Mouse (Mus musculus) layer of hippocampus, postnatal 14 days (tissue): ENCODE results near the gene Gm6525. TPM values are rescaled to one million over a fixed set of nuclear protein-coding genes. Genes with fewer than 3 reads are reported as not detected.
A peak's percentile ranks its signal among the peaks of the same experiment; 100 is the strongest.

Experiments
- DNase-seq, 2 experiments: peaks; one replicate each; pipeline ENCODE4 v3.0.0; 2021 to 2022; ENCODE audit warnings: low spot score in 2 of 2, mixed read lengths in 1 of 2
- total RNA-seq, 2 experiments: library from RNA; stranded (reverse); gene quantifications; 2 replicates each; pipeline ENCODE4 v1.2.3; 2021

Gm6525 gene
- total RNA-seq, 2 experiments from 2014 or later = not detected

DNA sequence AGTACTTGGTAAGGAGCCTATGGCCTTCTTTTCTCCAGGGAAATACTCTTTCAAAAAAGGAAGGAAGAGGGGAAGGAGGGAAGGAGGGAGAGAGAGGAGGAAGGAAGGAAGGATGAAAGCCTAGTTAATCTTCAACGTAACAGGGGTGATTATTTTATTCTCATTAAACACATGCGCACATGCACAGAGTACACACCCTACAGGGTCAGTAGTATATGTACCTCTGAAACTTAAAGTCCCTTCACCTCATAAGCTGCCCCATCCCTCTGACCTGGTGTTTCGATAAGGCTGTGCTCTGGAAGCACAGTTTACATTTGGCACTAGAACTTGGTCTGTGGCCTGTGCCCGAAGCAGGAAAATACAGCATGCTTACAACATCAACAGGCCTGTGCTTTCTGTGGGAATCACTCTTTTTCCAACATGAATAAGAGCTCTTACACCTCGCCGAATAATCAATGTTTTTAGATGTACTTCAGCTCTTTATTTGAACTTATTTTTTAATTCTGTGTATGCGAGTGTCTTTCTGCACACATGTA lies 37.5 kb downstream of the Gm6525 start:
- DNase-seq = no peak

DNA sequence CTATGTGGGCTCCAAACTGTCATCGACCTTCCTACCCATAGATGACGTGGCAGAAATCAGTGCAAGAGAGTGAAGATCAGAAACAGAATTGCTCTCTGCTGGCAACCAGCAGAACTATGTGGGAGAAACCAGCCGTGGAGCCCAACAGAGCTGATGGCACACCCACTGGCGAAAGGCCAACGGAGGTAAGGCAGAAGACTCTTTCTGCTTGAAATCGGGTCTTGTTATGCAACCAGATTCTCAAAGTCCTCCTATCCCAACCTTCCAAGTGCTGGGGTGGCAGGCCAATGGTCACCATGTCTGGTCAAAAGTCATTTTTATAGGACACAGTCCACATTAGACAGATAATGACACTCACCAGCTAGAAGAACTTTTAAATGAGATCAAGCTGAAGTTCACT lies 40.6 kb downstream of the Gm6525 start:
- DNase-seq = peak in 1 of 2 experiments; percentile 46

DNA sequence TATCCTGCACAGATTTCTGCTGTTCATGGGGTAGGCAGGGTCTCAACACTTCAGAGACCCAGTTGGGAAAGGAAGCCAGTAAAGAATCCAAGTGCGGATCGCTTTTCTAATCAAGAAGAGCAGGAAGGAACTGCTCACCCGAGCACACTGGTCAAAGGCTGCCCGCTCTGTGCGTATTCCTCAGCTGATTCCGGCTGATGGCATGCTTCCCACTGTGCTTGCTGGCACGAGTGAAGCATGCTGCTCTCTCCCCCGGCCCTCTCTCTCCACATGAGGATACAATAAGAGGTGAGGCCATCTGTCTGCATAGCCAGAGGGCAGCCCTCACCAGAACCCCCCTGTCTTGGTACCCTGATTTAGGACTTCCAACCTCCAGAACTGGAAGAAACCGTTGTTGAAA lies 41.3 kb downstream of the Gm6525 start:
- peak in 1 of 2 experiments; percentile 57 for DNase-seq

DNA sequence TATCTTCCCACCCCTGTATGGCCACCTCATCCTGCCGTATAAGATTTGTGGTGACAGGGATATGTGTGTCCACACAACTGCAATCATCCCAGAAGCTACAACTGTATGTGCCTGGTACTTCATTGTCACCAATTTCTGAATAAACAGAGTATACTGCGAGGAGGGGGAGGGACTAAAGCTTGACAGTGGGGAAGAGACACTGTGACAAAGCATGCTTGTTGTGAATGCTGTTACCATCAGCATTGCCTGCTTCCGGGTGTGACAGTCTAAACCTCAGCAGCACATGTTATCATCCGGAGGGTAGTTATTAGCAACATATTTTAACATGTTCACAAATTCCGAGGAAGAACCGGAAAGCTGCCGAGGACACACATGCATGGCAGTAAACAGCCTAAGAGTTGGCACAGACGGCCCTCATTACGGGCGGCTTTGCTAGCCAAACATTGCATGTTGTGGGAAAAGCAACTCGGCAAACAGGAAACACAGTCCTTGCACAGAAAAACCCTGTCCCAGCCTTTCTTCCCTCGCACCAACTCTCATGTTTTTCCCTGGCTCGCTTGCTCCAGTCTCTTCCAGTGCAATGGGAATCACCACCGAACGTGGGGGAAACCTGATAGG lies 41.9 kb downstream of the Gm6525 start:
- DNase-seq = no peak

DNA sequence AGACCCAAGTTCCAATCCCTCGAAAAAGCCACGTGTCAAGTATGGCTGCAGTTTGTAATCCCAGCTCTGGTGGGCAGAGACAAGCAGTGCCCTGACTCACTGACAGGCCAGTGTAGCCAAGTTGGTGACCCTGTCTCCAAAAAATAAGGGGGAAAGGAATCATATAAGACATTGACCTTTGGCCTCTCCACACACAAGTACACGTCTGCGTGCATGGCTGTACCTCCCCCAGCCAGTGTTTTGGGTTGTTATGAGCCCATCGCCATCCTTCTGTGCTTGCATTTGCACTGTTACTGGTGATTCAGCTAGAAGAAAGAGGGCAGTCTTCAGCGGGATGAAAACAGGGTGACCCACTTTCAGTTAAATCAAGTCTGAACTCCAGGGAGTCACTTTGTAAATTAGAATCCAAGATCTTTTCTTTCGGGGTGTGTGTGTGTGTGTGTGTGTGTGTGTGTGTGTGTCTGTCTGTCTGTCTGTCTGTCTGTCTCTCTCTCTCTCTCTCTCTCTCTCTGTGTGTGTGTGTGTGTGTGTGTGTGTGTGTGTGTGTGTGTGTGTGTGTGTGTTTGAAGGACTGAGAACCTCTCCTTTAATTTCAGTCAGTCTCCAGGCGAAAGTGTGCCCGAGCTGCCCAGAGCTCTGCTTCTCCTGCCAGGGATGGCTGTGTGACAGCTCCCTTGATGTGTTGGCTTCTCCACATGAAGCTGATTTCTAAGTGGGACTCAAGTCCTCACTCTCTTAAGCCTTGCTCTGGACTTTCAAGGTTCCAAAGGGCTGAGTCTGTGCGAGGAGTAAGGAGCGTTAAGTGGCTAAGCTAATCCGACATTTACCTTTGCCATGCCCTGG lies 43.4 kb downstream of the Gm6525 start:
- no peak for DNase-seq

GRCm38 (mm10) chr3:84217961-84218351 lies 44.1 kb downstream of the Gm6525 start:
- no peak for DNase-seq

- no peak for DNase-seq
These were observed 44.6 kb downstream of the Gm6525 start for GRCm38 (mm10) chr3:84218498-84218897.

- no peak for DNase-seq
These were observed 45.3 kb downstream of the Gm6525 start for GRCm38 (mm10) chr3:84219166-84219710.

DNA sequence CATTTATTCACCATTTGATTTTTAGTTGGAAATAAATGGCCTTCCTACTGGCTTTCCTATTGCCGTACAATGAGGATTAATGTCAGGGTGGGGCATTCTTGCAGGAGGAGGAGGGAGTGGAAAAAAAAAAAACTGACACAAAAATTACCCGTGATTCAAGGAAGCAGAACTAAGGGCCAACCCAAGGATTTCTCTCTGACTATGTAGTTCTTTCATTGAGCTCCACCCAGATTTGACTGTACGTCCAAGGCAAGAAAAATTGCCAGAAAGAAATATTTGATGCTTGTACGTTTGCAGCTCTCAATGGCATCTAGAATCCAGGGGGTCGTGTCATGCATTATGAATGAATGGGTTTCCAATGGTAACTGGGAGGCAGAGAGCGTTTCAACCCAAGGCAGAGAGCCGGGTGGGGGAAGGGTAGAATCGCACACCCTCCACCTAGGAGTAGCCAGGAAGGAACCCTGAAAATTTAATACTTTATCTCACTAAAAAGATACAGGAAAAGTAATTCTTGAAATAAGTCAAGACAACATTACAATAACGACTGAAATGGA lies 45.9 kb downstream of the Gm6525 start:
- DNase-seq = no peak

DNA sequence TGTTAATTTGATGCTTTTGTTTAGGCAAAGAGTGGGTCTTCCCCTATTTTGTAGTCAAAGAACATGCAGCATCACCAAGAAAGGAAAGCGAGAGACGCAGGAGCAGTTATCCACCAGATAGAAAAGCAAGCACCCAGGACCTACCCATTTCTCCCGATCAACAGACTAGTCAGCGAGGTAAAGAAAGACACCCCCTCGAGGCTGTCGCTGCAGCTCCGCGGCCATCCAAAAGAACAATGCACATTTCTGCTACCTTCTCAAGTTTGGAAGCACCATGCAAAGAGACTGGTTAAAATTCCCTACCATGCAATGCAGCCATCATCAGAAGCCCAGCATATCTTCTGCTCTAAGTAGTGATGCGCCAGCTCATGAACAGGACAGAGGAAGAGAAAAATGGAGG lies 46.4 kb downstream of the Gm6525 start:
- no peak for DNase-seq

GRCm38 (mm10) chr3:84220748-84221147 lies 46.8 kb downstream of the Gm6525 start:
- DNase-seq = peak; percentile 74 to 83

Other genes starting within 250 kb of the Gm6525 start
- gene Tmem131l, start 133.9 kb upstream of the Gm6525 start, total RNA-seq = 10 to 100 TPM; 31.2 to 42.6 TPM
- gene Mnd1, start 18.3 kb upstream of the Gm6525 start, total RNA-seq = 1 to 10 TPM; 2.7 to 2.9 TPM
- 100 to 1,000 TPM; 329 to 334 TPM for gene Trim2, start 132.8 kb downstream of the Gm6525 start, total RNA-seq